ENCODE assay signal across 22 mouse cellular contexts in genomic region chr3:30455902-30456301, GRCm38 (mm10).
"Had no signal": no experiment of that assay in that cellular context is flagged by ENCODE, and none has a peak within 500 bp of the region (broad histone marks: within the 10 kb centered on the region; RNA-seq: fewer than 3 reads in every experiment).

No protein-coding gene starts in this region.

- ATAC-seq: liver, postnatal 0 days; midbrain, embryonic 13.5 days; midbrain, embryonic 16.5 days had no signal

- H3K9me3 ChIP-seq: limb, embryonic 12.5 days; limb, embryonic 15.5 days; megakaryocyte, embryonic 14.5 days; midbrain, embryonic 10.5 days; midbrain, embryonic 13.5 days; neural tube, embryonic 13.5 days; stomach, embryonic 15.5 days had no signal

- H3K27ac ChIP-seq: limb, embryonic 12.5 days; limb, embryonic 15.5 days; liver, embryonic 14.5 days; macrophage; midbrain, embryonic 10.5 days; midbrain, embryonic 13.5 days; neural tube, embryonic 13.5 days; stomach, embryonic 15.5 days had no signal

- H3K4me3 ChIP-seq: limb, embryonic 12.5 days; limb, embryonic 15.5 days; megakaryocyte, embryonic 14.5 days; midbrain, embryonic 10.5 days; midbrain, embryonic 13.5 days; myocyte; neural tube, embryonic 13.5 days; stomach, embryonic 15.5 days had no signal

- DNase-seq: kidney, adult 11 months; kidney, adult 9 months; kidney, postnatal 14 days; kidney, postnatal 4 days; left cerebral cortex, postnatal 4 days; liver, postnatal 0 days; retina, postnatal 1 day; right cerebral cortex, postnatal 25 days; spleen, adult 18-20 months; thymus, postnatal 25 days had no signal

- H3K36me3 ChIP-seq: limb, embryonic 12.5 days; limb, embryonic 15.5 days; midbrain, embryonic 10.5 days; midbrain, embryonic 13.5 days; neural tube, embryonic 13.5 days; stomach, embryonic 15.5 days had no signal

- H3K4me2 ChIP-seq: limb, embryonic 12.5 days; limb, embryonic 15.5 days; liver, embryonic 11.5 days; midbrain, embryonic 13.5 days; neural tube, embryonic 13.5 days; stomach, embryonic 15.5 days had no signal

- H3K9ac ChIP-seq: limb, embryonic 12.5 days; limb, embryonic 15.5 days; liver, embryonic 14.5 days; liver, postnatal 0 days; midbrain, embryonic 13.5 days; neural tube, embryonic 13.5 days; stomach, embryonic 15.5 days had no signal

- H3K4me1 ChIP-seq: megakaryocyte, embryonic 14.5 days had no signal

- H3K27me3 ChIP-seq: limb, embryonic 12.5 days; limb, embryonic 15.5 days; megakaryocyte, embryonic 14.5 days; midbrain, embryonic 13.5 days; neural tube, embryonic 13.5 days; stomach, embryonic 15.5 days had no signal
